Mouse (Mus musculus) frontal cortex, postnatal 14 days (tissue): ENCODE data around the gene Bptf.
"Not testable (repeated sequence)": the region's sequence is repeated elsewhere in the genome, so short reads cannot be mapped to it uniquely, and the experiment has no call there.

Experiments used
- DNase-seq, 2 experiments: peaks; one replicate each; pipeline ENCODE4 v3.0.0; 2022; ENCODE audit warnings: low spot score in 2 of 2

Gene Bptf

DNA sequence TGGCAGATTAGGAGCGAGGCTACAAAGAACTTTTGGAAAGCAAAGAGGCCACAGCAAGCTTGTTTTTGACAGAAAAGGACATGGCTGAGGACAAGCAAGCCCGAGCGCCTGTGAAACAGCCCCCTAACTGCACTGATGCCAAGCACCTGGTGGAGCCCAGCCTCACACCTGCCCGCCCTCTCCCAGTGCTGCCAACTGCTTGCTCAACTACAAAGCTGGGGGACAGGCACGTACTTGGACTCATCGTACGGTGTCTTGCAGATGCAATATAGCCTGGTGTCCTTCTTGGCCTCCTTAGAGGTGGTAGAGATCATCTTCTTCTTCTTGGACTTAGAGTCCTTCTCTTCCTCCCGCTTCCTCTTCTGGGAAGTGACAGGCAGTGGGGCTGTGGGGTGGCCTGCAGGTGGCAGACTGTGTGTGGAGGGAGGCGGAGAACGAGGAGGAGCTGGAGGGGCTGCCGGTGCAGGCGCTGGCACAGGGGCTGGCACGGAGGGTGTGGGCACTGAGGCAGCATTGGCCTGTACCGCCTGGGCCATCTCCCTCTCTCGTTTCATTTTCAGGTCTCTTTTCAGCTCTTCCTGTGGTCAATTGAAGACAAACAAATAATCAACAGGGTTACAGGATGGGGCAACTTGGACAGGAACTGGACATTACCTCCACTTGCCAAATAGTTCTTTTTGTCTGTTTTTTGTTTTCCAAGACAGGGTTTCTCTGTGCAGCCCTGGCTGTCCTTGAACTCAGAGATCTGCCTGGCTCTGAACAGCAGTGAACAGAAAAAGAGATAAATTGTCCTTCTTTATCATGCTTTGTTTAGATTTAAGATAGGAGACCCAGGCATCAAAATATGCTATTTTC lies 84.9 kb downstream of the Bptf start:
- no peak for DNase-seq

GRCm38 (mm10) chr11:107045546-107045945 lies 86.4 kb downstream of the Bptf start:
- DNase-seq: no peak

GRCm38 (mm10) chr11:107044321-107044720 lies 87.6 kb downstream of the Bptf start:
- peak in 1 of 2 experiments; percentile 45 for DNase-seq

DNA sequence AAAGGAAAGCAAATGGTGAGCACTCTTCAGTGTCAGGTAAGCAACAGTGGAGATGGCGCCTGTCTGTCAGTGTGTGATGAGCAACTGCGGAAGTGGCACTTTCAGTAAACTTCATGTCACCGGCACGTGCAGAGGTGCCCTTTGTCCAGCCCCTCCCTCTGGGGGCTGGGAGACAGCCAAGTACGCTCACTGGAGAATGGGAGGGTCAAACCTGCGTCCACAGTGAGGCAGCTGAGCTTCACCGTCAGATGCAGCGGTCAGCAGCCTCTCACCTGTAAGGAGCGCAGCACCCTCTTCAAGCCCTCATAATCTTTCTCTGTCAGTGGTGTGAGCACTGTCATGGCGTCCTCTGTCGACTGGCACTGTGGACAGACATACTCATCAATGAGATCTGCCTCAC lies 88.6 kb downstream of the Bptf start:
- DNase-seq: no peak

DNA sequence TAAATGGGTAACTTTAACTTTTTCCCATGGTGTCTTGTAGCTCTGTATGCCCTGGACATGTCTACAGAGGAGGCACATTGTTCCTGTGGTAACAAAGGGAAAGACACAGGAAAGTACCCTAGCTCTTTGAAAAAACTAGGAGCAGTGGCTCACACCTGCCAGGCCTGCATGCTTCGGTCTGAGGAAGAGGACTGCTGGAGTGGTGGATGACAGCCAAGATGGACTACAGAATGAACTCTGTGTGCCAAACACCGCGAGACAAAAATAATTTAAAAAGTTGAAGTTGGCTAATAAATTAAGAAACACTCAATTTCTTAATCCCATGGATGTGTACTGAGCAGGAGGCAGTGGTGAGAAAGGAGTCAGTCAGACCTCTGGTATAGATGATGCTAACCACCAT lies 90.5 kb downstream of the Bptf start:
- no peak for DNase-seq

- DNase-seq: no peak
Observed at GRCm38 (mm10) chr11:107039417-107039816, 92.5 kb downstream of the Bptf start.

- DNase-seq: no peak
Observed at GRCm38 (mm10) chr11:107034085-107034810, 97.7 kb downstream of the Bptf start.

GRCm38 (mm10) chr11:107031635-107032034 lies 100.3 kb downstream of the Bptf start:
- DNase-seq: no peak

- DNase-seq: no peak
Observed at GRCm38 (mm10) chr11:107029536-107029935, 102.4 kb downstream of the Bptf start.

DNA sequence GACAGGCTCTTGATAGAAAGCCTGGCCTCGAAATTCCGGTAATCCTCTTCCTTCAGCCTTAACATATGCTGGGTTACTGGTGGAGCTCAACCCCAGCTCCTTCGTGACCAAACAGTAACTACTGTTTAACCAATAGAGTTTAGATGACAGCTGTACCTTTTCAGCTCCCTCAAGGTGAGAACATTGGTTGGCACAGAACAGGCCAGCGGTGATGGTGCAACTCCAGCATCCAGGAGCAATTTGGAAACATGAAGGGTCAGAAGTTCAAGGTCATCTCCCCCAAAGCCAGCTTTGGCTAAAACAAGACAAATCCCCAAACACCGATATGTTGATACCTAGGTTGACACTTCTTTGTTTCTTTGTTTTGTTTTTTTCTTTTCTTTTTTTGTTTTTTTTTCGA lies 103.2 kb downstream of the Bptf start:
- no peak for DNase-seq

GRCm38 (mm10) chr11:107028275-107028618 lies 103.7 kb downstream of the Bptf start:
- DNase-seq: no peak

- DNase-seq: peak; percentile 81 to 82
Observed at GRCm38 (mm10) chr11:107027431-107028274, 104.3 kb downstream of the Bptf start.

- no peak for DNase-seq
Observed at GRCm38 (mm10) chr11:107026554-107027430, 105.1 kb downstream of the Bptf start.

DNA sequence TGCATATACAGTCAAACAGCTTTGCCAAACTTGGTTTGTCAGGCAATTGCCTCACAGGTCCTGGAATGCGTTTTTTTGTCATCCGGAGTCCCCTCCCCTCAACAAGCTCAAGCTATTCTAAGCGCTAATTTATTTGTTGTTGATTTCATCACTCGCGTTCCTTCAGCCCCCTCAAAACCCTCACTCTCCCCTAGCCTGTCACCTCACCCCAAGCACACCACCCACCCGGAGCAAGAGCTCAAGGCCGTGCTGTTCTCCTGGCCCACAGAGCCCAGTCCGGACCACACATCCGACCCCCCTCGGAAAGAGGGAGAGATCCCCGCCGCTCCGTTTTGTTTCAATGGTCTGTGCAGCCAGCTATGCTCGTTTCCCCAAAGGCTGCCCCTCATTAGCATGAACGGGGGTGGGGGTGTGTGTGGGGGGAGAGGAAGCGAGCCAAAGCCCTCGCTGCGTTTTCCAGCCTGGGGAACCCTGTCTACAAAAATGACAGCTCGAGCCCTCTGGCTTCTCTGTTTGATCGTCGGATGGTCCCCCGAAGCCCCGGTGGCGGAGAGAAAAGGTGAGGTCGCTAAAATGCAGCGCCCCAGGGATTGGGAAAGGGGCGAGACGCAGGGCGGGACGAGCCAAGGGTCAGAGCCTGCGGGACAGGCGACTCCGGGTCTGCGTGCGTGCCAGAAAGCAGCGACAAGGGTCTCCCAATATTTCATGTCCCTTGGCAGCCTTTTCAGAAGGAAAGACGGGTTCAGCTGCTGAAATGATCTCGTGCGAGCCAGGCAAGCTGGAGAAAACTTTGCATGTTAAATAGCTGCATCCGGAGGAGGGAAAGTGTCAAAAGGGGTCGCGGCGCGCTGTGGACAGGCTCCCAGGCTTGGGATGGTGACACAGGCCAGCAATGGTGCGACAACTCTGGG lies 106.3 kb downstream of the Bptf start, which contains the start of gene 1810010H24Rik:
Gene 1810010H24Rik, plus strand, starts transcription at position 271 of the 911 bp plus-strand sequence.
- DNase-seq: no peak

DNA sequence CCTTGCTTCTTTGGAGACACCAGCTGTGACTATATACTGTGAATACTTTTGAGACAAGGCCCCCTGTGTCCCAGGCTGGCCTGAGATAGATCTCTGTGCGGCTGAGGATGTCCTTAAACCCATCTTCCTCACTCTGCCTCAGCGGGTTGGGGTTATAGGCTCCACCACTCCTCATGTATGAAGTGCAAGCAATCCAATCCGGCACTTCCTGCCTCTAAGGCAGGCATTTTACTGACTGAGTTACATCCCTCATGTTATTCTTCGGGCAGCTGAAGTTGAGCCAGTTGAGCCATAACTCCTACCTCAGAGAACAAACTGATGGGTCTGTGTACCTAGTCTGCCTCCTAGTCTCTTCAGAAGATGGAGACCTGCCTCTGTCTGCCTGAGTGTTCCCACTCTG lies 107.5 kb downstream of the Bptf start:
- no peak for DNase-seq

DNA sequence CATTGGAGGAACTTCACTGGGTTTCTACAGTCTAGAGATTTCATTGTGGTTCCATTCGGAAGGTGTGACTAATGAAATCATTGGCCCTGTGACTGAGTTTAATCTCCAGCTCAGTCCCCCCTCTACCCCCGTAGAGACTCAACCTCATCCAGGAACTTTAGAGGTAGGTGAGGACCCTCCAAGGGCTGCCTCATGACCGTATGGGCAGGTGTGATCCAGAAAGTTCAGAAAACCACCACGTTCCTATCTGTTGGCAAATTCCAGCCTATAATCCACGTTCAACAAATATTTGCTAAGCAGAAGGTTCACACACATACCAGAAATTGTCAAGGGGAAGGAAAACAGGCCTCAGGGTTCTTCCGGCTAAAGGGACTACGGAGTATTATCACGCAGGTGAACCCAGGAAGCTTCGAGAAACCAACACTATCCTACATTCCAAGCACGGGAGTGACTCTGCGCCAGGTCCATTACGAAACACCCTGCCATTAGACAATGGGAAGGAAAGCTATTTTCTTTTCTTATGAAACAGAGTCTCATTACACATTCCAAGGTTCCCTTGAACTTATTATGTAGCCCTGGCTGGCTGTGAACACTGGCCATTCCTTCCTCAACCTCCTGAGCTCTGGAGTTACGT lies 109.8 kb downstream of the Bptf start:
- no peak for DNase-seq

DNA sequence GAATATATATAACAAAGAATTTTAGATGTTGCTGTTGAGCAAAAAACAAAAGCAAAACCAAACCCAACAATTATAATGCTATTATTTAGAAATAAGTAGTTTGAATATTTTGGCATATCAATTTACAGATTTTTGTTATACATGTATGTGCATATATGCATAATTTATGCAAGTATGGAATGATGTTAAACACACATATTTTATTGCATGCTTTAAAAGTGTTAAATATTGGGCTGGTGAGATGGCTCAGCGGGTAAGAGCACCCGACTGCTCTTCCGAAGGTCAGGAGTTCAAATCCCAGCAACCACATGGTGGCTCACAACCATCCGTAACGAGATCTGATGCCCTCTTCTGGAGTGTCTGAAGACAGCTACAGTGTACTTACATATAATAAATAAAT lies 112.2 kb downstream of the Bptf start:
- DNase-seq: not testable (repeated sequence)

DNA sequence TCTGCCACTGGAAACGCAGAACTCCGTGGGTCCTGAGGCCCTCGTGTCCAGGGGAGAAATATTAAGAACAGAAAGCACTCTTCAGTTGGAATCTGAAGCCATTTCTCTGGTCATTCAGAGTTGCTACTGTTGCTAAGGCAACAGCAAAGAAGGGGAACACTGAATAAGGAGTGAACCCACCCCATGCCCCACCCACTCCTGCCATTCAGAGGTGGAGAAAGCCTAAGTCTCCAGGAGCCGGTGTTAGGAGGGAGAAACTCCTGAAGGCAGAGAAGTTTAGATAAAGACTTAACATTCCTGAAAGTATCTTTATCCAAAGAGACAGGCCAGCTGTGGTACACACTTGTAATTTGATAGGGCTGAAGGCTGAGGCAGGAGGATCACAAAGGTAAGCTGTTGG lies 112.6 kb downstream of the Bptf start:
- DNase-seq: no peak

DNA sequence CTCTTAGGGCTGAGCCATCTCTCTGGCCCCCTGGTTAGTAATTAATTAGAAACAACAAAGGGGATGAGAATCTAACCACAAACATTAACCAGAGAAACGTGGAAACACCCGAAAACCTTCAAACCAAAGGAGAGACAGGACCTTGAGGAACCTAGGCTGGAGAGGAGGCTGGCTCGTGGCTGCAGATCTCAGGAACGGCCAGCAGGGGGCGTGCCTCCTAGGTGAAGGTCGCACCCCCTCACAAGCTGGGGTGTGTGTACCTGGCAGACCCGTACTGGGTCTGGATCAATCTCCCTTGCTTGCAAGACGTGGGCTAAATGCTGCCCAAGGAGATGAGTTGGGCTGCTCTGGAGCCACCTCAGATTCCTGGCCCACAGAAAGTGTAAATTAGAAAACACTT lies 113.3 kb downstream of the Bptf start:
- DNase-seq: no peak
